Mouse (Mus musculus): ENCODE results near the gene Ggn. TPM values are rescaled to one million over a fixed set of nuclear protein-coding genes. Genes with fewer than 3 reads are reported as not detected.
"Not testable (repeated sequence)": the region's sequence is repeated elsewhere in the genome, so short reads cannot be mapped to it uniquely, and the experiment has no call there.

Ggn gene
- polyA plus RNA-seq, 1 experiment from 2014 or later: 0.95 TPM

DNA sequence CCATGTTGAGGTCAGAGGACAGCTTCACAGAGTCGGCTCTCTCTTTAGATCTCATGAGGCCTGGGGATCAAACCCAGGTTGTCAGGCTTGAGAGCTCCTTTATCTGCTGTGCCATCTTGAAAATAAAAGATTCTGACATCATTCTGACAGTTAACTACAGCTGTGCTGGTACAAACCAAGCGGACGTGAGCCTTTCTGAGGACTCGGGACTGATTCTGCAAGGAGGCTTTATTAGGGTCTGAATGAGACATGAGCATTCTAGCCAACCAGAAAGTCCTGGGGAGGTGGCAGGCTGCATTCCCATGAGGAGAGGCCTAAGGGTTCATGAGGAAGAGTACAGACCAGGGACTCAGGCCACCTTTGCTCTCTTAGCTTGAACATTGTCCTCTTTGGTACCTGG lies 11.3 kb downstream of the Ggn start:
- not testable (repeated sequence) for H3K27ac ChIP-seq; H3K4me3 ChIP-seq; H3K27me3 ChIP-seq (replicated peaks); ATAC-seq (ENCODE audit: low FRiP score, low read depth); H3K36me3 ChIP-seq; H3K9me3 ChIP-seq; H3K9ac ChIP-seq
- 90% methylated on average over 4 of the region's 4 CpGs for WGBS
- Histone ChIP-seq H3K4me1 (peaks cover 14% of the 10 kb centered on the region), H3K4me2 (replicated peaks) (peak overlapping the region; percentile 86; the same call in 1 of the 2 replicates)

GRCm38 (mm10) chr7:29194230-29194629 lies 24.2 kb downstream of the Ggn start:
- not testable (repeated sequence) for H3K4me1 ChIP-seq; H3K4me2 ChIP-seq (replicated peaks); ATAC-seq (ENCODE audit: low FRiP score, low read depth); H3K9me3 ChIP-seq; H3K27me3 ChIP-seq (replicated peaks); H3K9ac ChIP-seq; H3K4me3 ChIP-seq; H3K27ac ChIP-seq; H3K36me3 ChIP-seq
- 96% methylated on average over 1 of the region's 1 CpGs for WGBS

DNA sequence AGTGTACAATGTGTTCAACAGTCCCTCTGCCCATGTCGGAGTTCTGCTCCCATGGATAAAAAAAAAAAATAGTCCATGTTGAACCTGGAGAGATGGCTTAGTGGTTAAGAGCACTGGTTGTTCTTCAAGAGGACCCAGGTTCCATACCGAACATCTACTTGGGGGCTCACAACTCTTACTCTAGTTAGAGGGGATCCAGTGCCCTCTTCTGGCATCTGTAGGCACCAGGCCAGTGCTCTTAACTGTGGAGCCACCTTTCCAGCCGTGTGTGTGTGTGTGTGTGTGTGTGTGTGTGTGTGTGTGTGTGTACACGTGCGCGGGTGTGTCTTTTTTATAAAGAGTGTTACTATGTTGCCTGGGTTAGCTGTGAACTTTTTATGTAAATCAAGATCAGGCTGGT lies 32.6 kb downstream of the Ggn start:
- no peaks in the 10 kb centered on the region for H3K9me3 ChIP-seq
- 87% methylated on average over 6 of the region's 6 CpGs for WGBS
- no peak for ATAC-seq (ENCODE audit: low FRiP score, low read depth)
- no peak overlapping the region for H3K27ac ChIP-seq
- H3K9ac ChIP-seq: no peak overlapping the region
- H3K27me3 ChIP-seq (replicated peaks): no peaks in the 10 kb centered on the region
- no peaks in the 10 kb centered on the region for H3K4me1 ChIP-seq
- no peak overlapping the region for H3K4me2 ChIP-seq (replicated peaks)
- no peaks in the 10 kb centered on the region for H3K36me3 ChIP-seq
- no peak overlapping the region for H3K4me3 ChIP-seq

- Histone ChIP-seq H3K4me3 (peak overlapping the region; percentile 26; the same call in 1 of the 2 replicates), H3K4me2 (replicated peaks) (peak overlapping the region; percentile 54), H3K27me3 (replicated peaks) (peaks cover 14% of the 10 kb centered on the region)
- WGBS: 26% methylated on average over 15 of the region's 15 CpGs
- H3K4me1 ChIP-seq; H3K27ac ChIP-seq; H3K36me3 ChIP-seq; H3K9me3 ChIP-seq; ATAC-seq (ENCODE audit: low FRiP score, low read depth); H3K9ac ChIP-seq: not testable (repeated sequence)
Observed at GRCm38 (mm10) chr7:29211013-29211412, 41.0 kb downstream of the Ggn start.

GRCm38 (mm10) chr7:29211415-29212198 lies 41.6 kb downstream of the Ggn start:
- Histone ChIP-seq H3K4me2 (replicated peaks) (peak overlapping the region; percentile 54), H3K36me3 (no peaks in the 10 kb centered on the region), H3K9me3 (no peaks in the 10 kb centered on the region), H3K9ac (no peak overlapping the region), H3K4me3 (peak overlapping the region; percentile 26), H3K27me3 (replicated peaks) (peaks cover 14% of the 10 kb centered on the region), H3K4me1 (0 out of 2 replicates have a peak, but pooled peaks cover 6% of the 10 kb centered on the region), H3K27ac (no peak overlapping the region)
- ATAC-seq (ENCODE audit: low FRiP score, low read depth): no peak; the same call in 1 of the 2 replicates
- WGBS: 5% methylated on average over 34 of the region's 34 CpGs

- ATAC-seq (ENCODE audit: low FRiP score, low read depth): no peak
- H3K9me3 ChIP-seq: no peaks in the 10 kb centered on the region
- 9% methylated on average over 26 of the region's 26 CpGs for WGBS
- peak overlapping the region; percentile 56 for H3K4me2 ChIP-seq (replicated peaks)
- no peak overlapping the region for H3K27ac ChIP-seq
- H3K4me1 ChIP-seq: 0 out of 2 replicates have a peak, but pooled peaks cover 6% of the 10 kb centered on the region
- H3K9ac ChIP-seq: no peak overlapping the region
- no peaks in the 10 kb centered on the region for H3K36me3 ChIP-seq
- H3K4me3 ChIP-seq: no peak overlapping the region
- peaks cover 14% of the 10 kb centered on the region for H3K27me3 ChIP-seq (replicated peaks)
Observed at GRCm38 (mm10) chr7:29212199-29212765, 42.3 kb downstream of the Ggn start.

- H3K9me3 ChIP-seq, H3K27ac ChIP-seq, H3K9ac ChIP-seq, H3K4me3 ChIP-seq, H3K4me1 ChIP-seq, H3K36me3 ChIP-seq: not testable (repeated sequence)
- Histone ChIP-seq H3K4me2 (replicated peaks) (peak overlapping the region; percentile 56), H3K27me3 (replicated peaks) (peaks cover 14% of the 10 kb centered on the region)
- ATAC-seq (ENCODE audit: low FRiP score, low read depth): peak; percentile 11; the same call in 1 of the 2 replicates
- 12% methylated on average over 40 of the region's 40 CpGs for WGBS
Observed at GRCm38 (mm10) chr7:29212775-29213560, 43.0 kb downstream of the Ggn start.

GRCm38 (mm10) chr7:29213675-29214082 lies 43.7 kb downstream of the Ggn start, which contains the start of gene Catsperg1:
Gene Catsperg1, minus strand, starts transcription at chr7:29214035.
- peak within 1 kb of the TSS; percentile 56 for H3K4me2 ChIP-seq (replicated peaks)
- 2% methylated on average over 20 of the region's 20 CpGs for WGBS
- H3K9me3 ChIP-seq: no peaks in the 10 kb centered on the region
- no peaks in the 10 kb centered on the region for H3K36me3 ChIP-seq
- no peak within 1 kb of the TSS for H3K9ac ChIP-seq
- H3K4me3 ChIP-seq: no peak within 1 kb of the TSS
- H3K27ac ChIP-seq: no peak within 1 kb of the TSS
- 0 out of 2 replicates have a peak, but pooled peaks cover 6% of the 10 kb centered on the region for H3K4me1 ChIP-seq
- ATAC-seq (ENCODE audit: low FRiP score, low read depth): peak; percentile 76
- peaks cover 14% of the 10 kb centered on the region for H3K27me3 ChIP-seq (replicated peaks)

DNA sequence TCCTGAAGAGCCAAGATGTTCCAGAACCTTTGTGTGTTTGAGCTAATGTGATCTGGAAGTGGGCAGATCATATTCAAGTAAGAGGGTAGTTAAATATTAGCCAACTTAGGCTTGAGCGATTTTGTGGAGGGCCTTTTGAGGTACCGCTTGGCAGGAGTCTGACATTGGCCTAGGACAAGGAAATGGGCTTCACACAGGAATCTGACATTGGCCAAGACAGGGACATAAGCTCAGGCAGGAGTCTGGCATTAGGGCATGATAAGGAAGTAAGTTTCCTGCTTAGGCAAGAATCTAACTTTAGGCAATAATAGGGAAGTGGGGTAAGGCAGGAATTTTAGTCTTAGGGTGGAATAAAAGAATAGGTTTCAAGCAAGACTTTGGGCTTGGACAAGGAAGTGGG lies 44.2 kb downstream of the Ggn start:
- WGBS: 47% methylated on average over 2 of the region's 2 CpGs
- H3K27me3 ChIP-seq (replicated peaks): peaks cover 14% of the 10 kb centered on the region
- H3K9me3 ChIP-seq: no peaks in the 10 kb centered on the region
- peak overlapping the region; percentile 56; the same call in 1 of the 2 replicates for H3K4me2 ChIP-seq (replicated peaks)
- no peak overlapping the region for H3K4me3 ChIP-seq
- H3K4me1 ChIP-seq: 0 out of 2 replicates have a peak, but pooled peaks cover 6% of the 10 kb centered on the region
- ATAC-seq (ENCODE audit: low FRiP score, low read depth): no peak
- no peak overlapping the region for H3K9ac ChIP-seq
- no peak overlapping the region for H3K27ac ChIP-seq
- H3K36me3 ChIP-seq: no peaks in the 10 kb centered on the region

DNA sequence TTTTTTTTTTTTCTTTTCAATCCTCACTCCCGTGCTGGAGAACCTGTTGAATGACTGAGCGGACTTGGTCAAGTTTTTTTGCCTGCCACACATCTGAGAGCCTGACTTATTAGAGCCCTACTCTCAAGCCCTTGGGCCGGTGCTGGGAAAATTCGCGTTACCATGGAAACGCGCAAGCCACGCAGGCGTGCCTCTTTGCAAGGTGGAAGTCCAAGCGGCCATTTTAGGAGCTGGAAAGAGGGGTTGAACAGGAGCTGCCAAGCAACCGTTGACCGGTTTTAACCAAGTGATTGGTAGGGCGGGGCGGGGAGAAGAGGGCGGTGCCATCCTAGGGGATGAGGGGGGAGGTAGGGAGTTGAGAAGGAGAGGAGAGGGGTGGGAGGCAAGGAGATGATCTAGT lies 44.8 kb downstream of the Ggn start:
- H3K4me2 ChIP-seq (replicated peaks): no peak overlapping the region
- no peaks in the 10 kb centered on the region for H3K36me3 ChIP-seq
- no peak for ATAC-seq (ENCODE audit: low FRiP score, low read depth)
- 44% methylated on average over 15 of the region's 15 CpGs for WGBS
- no peak overlapping the region for H3K27ac ChIP-seq
- peaks cover 3% of the 10 kb centered on the region; the same call in 1 of the 2 replicates for H3K9me3 ChIP-seq
- no peak overlapping the region for H3K9ac ChIP-seq
- H3K4me1 ChIP-seq: 0 out of 2 replicates have a peak, but pooled peaks cover 6% of the 10 kb centered on the region
- H3K4me3 ChIP-seq: no peak overlapping the region
- peaks cover 14% of the 10 kb centered on the region for H3K27me3 ChIP-seq (replicated peaks)
